Mouse (Mus musculus): Measurements from ENCODE around the gene Gins2. TPM values are rescaled to one million over a fixed set of nuclear protein-coding genes. Genes with fewer than 3 reads are reported as not detected.
A peak's percentile ranks its signal among the peaks of the same experiment; 100 is the strongest.

Gene Gins2
- polyA plus RNA-seq, 1 experiment from 2014 or later: 20.3 TPM

GRCm38 (mm10) chr8:120563851-120564837, 25.0 kb downstream of the Gins2 start:
- WGBS (ENCODE audit: insufficient replicate concordance): 47% methylated on average over 20 of the region's 20 CpGs
- Histone ChIP-seq H3K4me1 (ENCODE audit: insufficient read depth) (peaks cover 16% of the 10 kb centered on the region), H3K27ac (ENCODE audit: low read depth) (peak overlapping the region; percentile 69)

DNA sequence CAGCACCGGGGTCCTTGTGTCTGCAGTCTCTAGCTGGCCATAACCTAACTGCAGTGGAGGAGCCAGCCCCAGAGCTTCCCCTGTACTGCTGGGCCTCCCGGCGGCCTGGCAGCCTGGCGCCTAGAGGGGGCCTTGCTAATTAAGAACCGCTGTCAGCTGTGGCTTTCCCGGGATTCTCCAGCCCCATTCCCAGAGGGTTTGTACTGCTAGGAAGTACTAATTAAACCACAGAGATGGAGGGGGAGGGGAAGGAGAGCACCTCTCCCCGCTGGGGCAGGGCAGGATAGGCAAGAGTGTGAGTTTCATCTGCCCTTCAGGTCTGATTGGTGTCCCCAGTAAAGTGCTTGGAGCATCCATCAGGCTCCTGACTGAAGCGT, 25.8 kb downstream of the Gins2 start:
- Histone ChIP-seq H3K36me3 (replicated peaks; ENCODE audit: insufficient read depth, low read length) (peaks cover 74% of the 10 kb centered on the region), H3K4me2 (ENCODE audit: low read depth, low read length) (no peak overlapping the region), H3K9me3 (ENCODE audit: low read length) (no peaks in the 10 kb centered on the region), H3K27ac (ENCODE audit: low read depth) (peak overlapping the region; percentile 69), H3K4me3 (ENCODE audit: low read depth, low read length) (no peak overlapping the region), H3K9ac (replicated peaks) (peak overlapping the region; percentile 8; the same call in 1 of the 2 replicates), H3K4me1 (ENCODE audit: insufficient read depth) (peaks cover 16% of the 10 kb centered on the region), H3K27me3 (ENCODE audit: insufficient read depth, low read length) (no peaks in the 10 kb centered on the region)
- WGBS (ENCODE audit: insufficient replicate concordance): 49% methylated on average over 8 of the region's 8 CpGs
- no peak for TF ChIP-seq CTCF (IDR thresholded peaks at IDR 0.05; ENCODE audit: low read depth)
- no peak for TF ChIP-seq EP300 (IDR thresholded peaks at IDR 0.05; ENCODE audit: low read depth)
- ATAC-seq (no peak), DNase-seq (no peak)

More at GRCm38 (mm10) chr8:120563851-120564837, 25.0 kb downstream of the Gins2 start:
- Histone ChIP-seq H3K9ac (replicated peaks) (no peak overlapping the region), H3K9me3 (ENCODE audit: low read length) (no peaks in the 10 kb centered on the region), H3K36me3 (replicated peaks; ENCODE audit: insufficient read depth, low read length) (peaks cover 77% of the 10 kb centered on the region), H3K4me2 (ENCODE audit: low read depth, low read length) (0 out of 2 replicates have a peak overlapping the region, but pooled peaks have one; percentile 2), H3K4me3 (ENCODE audit: low read depth, low read length) (no peak overlapping the region), H3K27me3 (ENCODE audit: insufficient read depth, low read length) (no peaks in the 10 kb centered on the region)
- TF ChIP-seq EP300 (IDR thresholded peaks at IDR 0.05; ENCODE audit: low read depth) (0 out of 2 replicates have a peak, but pooled peaks have one; percentile 28), CTCF (IDR thresholded peaks at IDR 0.05; ENCODE audit: low read depth) (peak; percentile 29)
- ATAC-seq: peak; percentile 72
- DNase-seq: peak; percentile 79

GRCm38 (mm10) chr8:120562680-120563347, 26.3 kb downstream of the Gins2 start:
- DNase-seq: no peak
- TF ChIP-seq EP300 (IDR thresholded peaks at IDR 0.05; ENCODE audit: low read depth) (no peak), CTCF (IDR thresholded peaks at IDR 0.05; ENCODE audit: low read depth) (no peak)
- H3K4me3 ChIP-seq (ENCODE audit: low read depth, low read length): no peak overlapping the region
- H3K36me3 ChIP-seq (replicated peaks; ENCODE audit: insufficient read depth, low read length): peaks cover 69% of the 10 kb centered on the region
- H3K4me1 ChIP-seq (ENCODE audit: insufficient read depth): peaks cover 16% of the 10 kb centered on the region
- no peaks in the 10 kb centered on the region for H3K27me3 ChIP-seq (ENCODE audit: insufficient read depth, low read length)
- no peak for ATAC-seq
- no peaks in the 10 kb centered on the region for H3K9me3 ChIP-seq (ENCODE audit: low read length)
- 0 out of 2 replicates have a peak overlapping the region, but pooled peaks have one; percentile 8 for H3K9ac ChIP-seq (replicated peaks)
- peak overlapping the region; percentile 69 for H3K27ac ChIP-seq (ENCODE audit: low read depth)
- H3K4me2 ChIP-seq (ENCODE audit: low read depth, low read length): no peak overlapping the region
- WGBS (ENCODE audit: insufficient replicate concordance): 90% methylated on average over 18 of the region's 18 CpGs

DNA sequence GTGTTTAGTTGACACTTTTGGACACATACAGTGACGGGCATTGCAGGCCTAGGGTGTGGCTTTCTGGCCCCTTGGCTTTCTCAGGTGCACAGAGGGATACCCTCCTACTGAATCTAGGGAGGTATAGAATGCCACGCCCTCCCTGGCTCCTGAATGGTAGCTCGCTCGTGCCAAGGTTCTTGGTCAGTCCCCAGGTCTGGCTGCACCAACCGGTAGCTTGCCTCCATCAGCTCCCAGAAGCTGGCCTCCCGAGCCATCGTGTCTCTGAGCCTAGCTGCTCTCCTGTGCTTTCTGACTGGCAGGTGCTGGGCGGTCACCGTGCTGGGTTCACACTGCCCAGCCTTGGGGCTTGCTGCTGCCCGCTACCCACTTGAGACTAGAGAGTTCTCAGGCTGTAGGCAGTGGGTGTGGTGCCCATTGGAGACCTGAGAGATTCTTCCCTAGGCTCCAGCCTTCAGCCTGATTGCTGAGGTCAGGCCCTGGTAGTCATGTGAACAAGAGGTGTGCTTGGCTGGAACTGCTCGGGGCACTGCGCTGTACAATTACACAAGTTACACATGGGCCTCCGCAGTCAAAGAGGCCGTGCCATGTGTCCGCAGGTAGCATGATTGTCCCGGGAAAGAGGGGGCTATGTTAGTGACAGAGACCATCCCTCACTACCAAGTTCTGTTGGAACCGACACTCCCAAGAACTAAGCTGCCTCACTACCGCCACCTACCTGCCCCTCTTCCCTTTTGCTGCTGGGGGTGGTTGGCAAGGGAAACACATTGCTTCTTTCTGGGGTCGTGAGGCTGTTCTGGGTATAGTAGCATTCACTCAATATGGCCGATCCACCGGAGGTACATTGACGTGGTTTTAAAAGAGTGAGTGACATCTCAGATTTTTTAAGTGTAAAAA, 27.3 kb downstream of the Gins2 start:
- no peak overlapping the region for H3K9ac ChIP-seq (replicated peaks)
- peaks cover 61% of the 10 kb centered on the region for H3K36me3 ChIP-seq (replicated peaks; ENCODE audit: insufficient read depth, low read length)
- no peaks in the 10 kb centered on the region for H3K9me3 ChIP-seq (ENCODE audit: low read length)
- no peak for ATAC-seq
- WGBS (ENCODE audit: insufficient replicate concordance): 81% methylated on average over 22 of the region's 22 CpGs
- DNase-seq: peak; percentile 59
- peaks cover 21% of the 10 kb centered on the region for H3K4me1 ChIP-seq (ENCODE audit: insufficient read depth)
- TF ChIP-seq EP300 (IDR thresholded peaks at IDR 0.05; ENCODE audit: low read depth) (no peak), CTCF (IDR thresholded peaks at IDR 0.05; ENCODE audit: low read depth) (peak; percentile 71)
- no peaks in the 10 kb centered on the region for H3K27me3 ChIP-seq (ENCODE audit: insufficient read depth, low read length)
- H3K4me2 ChIP-seq (ENCODE audit: low read depth, low read length): no peak overlapping the region
- H3K27ac ChIP-seq (ENCODE audit: low read depth): no peak overlapping the region
- H3K4me3 ChIP-seq (ENCODE audit: low read depth, low read length): no peak overlapping the region

DNA sequence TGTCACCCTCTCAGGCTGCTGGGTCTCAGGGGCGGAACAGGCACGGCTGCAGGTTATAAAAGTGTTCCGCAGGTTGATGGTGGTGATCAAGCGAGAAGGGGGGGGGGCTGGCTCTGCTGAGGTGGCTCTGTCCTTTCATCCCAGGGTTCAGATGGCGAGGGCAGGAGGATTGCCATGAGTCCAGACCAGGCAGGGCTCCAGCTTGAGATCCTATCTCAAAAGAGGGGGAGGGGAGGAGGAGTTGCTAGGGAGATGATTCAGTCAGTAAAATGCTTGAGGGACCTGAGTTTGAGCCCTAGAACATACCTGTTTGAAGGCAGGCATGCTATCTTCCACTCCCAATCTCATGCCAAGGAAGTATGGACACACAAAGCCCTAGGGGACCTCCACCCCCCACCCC, 28.6 kb downstream of the Gins2 start:
- no peak for DNase-seq
- H3K9ac ChIP-seq (replicated peaks): no peak overlapping the region
- no peaks in the 10 kb centered on the region for H3K9me3 ChIP-seq (ENCODE audit: low read length)
- no peak overlapping the region for H3K4me2 ChIP-seq (ENCODE audit: low read depth, low read length)
- TF ChIP-seq EP300 (IDR thresholded peaks at IDR 0.05; ENCODE audit: low read depth): no peak
- no peak for TF ChIP-seq CTCF (IDR thresholded peaks at IDR 0.05; ENCODE audit: low read depth)
- H3K27me3 ChIP-seq (ENCODE audit: insufficient read depth, low read length): no peaks in the 10 kb centered on the region
- H3K27ac ChIP-seq (ENCODE audit: low read depth): no peak overlapping the region
- H3K36me3 ChIP-seq (replicated peaks; ENCODE audit: insufficient read depth, low read length): peaks cover 61% of the 10 kb centered on the region
- 91% methylated on average over 5 of the region's 5 CpGs for WGBS (ENCODE audit: insufficient replicate concordance)
- no peak overlapping the region for H3K4me3 ChIP-seq (ENCODE audit: low read depth, low read length)
- no peak for ATAC-seq
- peaks cover 31% of the 10 kb centered on the region for H3K4me1 ChIP-seq (ENCODE audit: insufficient read depth)
